Mouse (Mus musculus): ENCODE results near the gene Ier3.

- no peak for TF ChIP-seq EP300 (IDR thresholded peaks at IDR 0.05; ENCODE audit: insufficient read depth, low read depth, low read length)
- TF ChIP-seq POLR2A (IDR thresholded peaks at IDR 0.05; ENCODE audit: insufficient read depth, low read depth, low read length) = peak; percentile 33; the same call in 1 of the 2 replicates
- no peak for TF ChIP-seq CTCF (IDR thresholded peaks at IDR 0.05)
These were observed 12.4 kb downstream of the Ier3 start for GRCm38 (mm10) chr17:35833894-35834293.

Data from heart, adult 2 months (tissue).